Mouse (Mus musculus) MEL (cell line): ENCODE measurements around the gene Nipbl.

ENCODE experiments used
- CTCF ChIP-seq, 3 experiments: IDR thresholded peaks in 2 of 3; conservative IDR thresholded peaks in 1 of 3; 2 replicates each; pipeline ENCODE4 v1.5.1; 2011 to 2012; ENCODE audit warnings: low read length in 3 of 3, low read depth in 2 of 3, mild to moderate bottlenecking in 2 of 3, improper control_type of control experiment in 1 of 3, inconsistent platforms in 1 of 3, mixed read lengths in 1 of 3, moderate library complexity in 1 of 3; ENCODE audit not compliant: control insufficient read depth in 1 of 3, insufficient read depth in 1 of 3, poor library complexity in 1 of 3, severe bottlenecking in 1 of 3
- EP300 ChIP-seq, 2 experiments: IDR thresholded peaks; 2 replicates each; pipeline ENCODE4 v1.6.1; 2011; ENCODE audit warnings: improper control_type of control experiment in 2 of 2, low read length in 2 of 2, low read depth in 1 of 2, mild to moderate bottlenecking in 1 of 2
- GABPA ChIP-seq: IDR thresholded peaks from 2 replicates; pipeline ENCODE4 v1.6.1; 2012; ENCODE audit warnings: low read depth, mild to moderate bottlenecking, inconsistent platforms, low read length, improper control_type of control experiment, moderate library complexity
- GATA1 ChIP-seq: IDR thresholded peaks from 2 replicates; pipeline ENCODE4 v1.6.1; 2011; ENCODE audit warnings: low read depth, low read length, improper control_type of control experiment
- KAT2A ChIP-seq: conservative IDR thresholded peaks from 2 replicates; pipeline ENCODE4 v1.6.1; 2012; ENCODE audit warnings: low read depth, low read length, improper control_type of control experiment, inconsistent platforms
- NELFE ChIP-seq: IDR thresholded peaks from 2 replicates; pipeline ENCODE4 v1.6.1; 2011; ENCODE audit warnings: low read depth, low read length, improper control_type of control experiment
- POLR2A ChIP-seq, 2 experiments: IDR thresholded peaks; 2 replicates each; pipeline ENCODE4 v1.6.1; 2011 to 2012; ENCODE audit warnings: low read length in 2 of 2, mild to moderate bottlenecking in 2 of 2, control low read depth in 1 of 2, improper control_type of control experiment in 1 of 2, low read depth in 1 of 2, moderate library complexity in 1 of 2; ENCODE audit not compliant: control insufficient read depth in 1 of 2, insufficient read depth in 1 of 2, poor library complexity in 1 of 2
- SIN3A ChIP-seq: IDR thresholded peaks from 2 replicates; pipeline ENCODE4 v1.6.1; 2012; ENCODE audit warnings: low read length, improper control_type of control experiment, inconsistent platforms
- TCF12 ChIP-seq: IDR thresholded peaks from 2 replicates; pipeline ENCODE4 v1.6.1; 2014; ENCODE audit warnings: low read depth, mild to moderate bottlenecking, inconsistent platforms, low read length, improper control_type of control experiment, moderate library complexity
- UBTF ChIP-seq: IDR thresholded peaks from 2 replicates; pipeline ENCODE4 v1.6.1; 2012; ENCODE audit warnings: low read depth, mild to moderate bottlenecking, inconsistent platforms, low read length, improper control_type of control experiment, moderate library complexity, borderline replicate concordance; ENCODE audit not compliant: insufficient read depth
- USF1 ChIP-seq: IDR thresholded peaks from 2 replicates; pipeline ENCODE4 v1.6.1; 2014; ENCODE audit warnings: low read depth, mild to moderate bottlenecking, inconsistent platforms, low read length, improper control_type of control experiment, moderate library complexity
- USF2 ChIP-seq, 2 experiments: IDR thresholded peaks; 2 replicates each; pipeline ENCODE4 v1.6.1; 2011 to 2012; ENCODE audit warnings: improper control_type of control experiment in 2 of 2, low read length in 2 of 2, borderline replicate concordance in 1 of 2, inconsistent platforms in 1 of 2, low read depth in 1 of 2, mild to moderate bottlenecking in 1 of 2; ENCODE audit not compliant: insufficient read depth in 1 of 2
- ZC3H11A ChIP-seq: IDR thresholded peaks from 2 replicates; pipeline ENCODE4 v1.6.1; 2012; ENCODE audit warnings: low read depth, mild to moderate bottlenecking, inconsistent platforms, low read length, improper control_type of control experiment
- ZNF384 ChIP-seq: IDR thresholded peaks from 2 replicates; pipeline ENCODE4 v1.6.1; 2012; ENCODE audit warnings: low read depth, mild to moderate bottlenecking, inconsistent platforms, low read length, improper control_type of control experiment

DNA sequence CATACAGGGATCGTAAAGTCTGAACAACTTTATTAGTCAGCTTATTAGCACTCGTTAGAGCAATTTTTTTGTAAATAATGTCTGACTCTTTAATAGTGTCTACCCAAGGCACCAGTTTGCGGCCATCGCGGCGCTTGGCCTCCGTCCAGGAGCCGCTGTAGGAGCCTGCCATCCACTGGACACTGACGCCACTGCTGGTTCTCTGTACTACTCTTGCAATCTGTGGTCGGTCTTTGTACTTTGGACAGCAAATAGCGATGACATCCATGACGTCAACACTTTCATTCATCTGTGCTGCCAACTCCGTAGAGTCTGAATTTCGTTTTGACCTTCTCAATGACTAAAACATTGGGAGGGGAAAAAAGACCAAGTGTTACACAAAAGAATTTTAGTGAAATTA, 153.0 kb downstream of the Nipbl start:
- TF ChIP-seq TCF12 (no peak), GABPA (no peak), SIN3A (no peak), USF1 (no peak), USF2 (IDR thresholded peaks at IDR 0.05; ENCODE audit: borderline replicate concordance in 1 of 2, insufficient read depth in 1 of 2, low read depth in 1 of 2, low read length in 2 of 2) (no peak), ZC3H11A (no peak), POLR2A (IDR thresholded peaks at IDR 0.05; ENCODE audit: control insufficient read depth in 1 of 2, insufficient read depth in 1 of 2, low read depth in 1 of 2, low read length in 2 of 2, poor library complexity in 1 of 2) (no peak), CTCF (IDR thresholded peaks at IDR 0.05 in 2 of 3, conservative IDR thresholded peaks at IDR 0.05 in 1 of 3; ENCODE audit: control insufficient read depth in 1 of 3, insufficient read depth in 1 of 3, low read depth in 2 of 3, low read length in 3 of 3, poor library complexity in 1 of 3, severe bottlenecking in 1 of 3) (no peak), NELFE (no peak), EP300 (IDR thresholded peaks at IDR 0.05; ENCODE audit: low read depth in 1 of 2, low read length in 2 of 2) (no peak), UBTF (no peak), KAT2A (no peak), ZNF384 (no peak), GATA1 (no peak)
